Mouse (Mus musculus): ENCODE measurements around the gene Ten1.

The Ten1 gene

DNA sequence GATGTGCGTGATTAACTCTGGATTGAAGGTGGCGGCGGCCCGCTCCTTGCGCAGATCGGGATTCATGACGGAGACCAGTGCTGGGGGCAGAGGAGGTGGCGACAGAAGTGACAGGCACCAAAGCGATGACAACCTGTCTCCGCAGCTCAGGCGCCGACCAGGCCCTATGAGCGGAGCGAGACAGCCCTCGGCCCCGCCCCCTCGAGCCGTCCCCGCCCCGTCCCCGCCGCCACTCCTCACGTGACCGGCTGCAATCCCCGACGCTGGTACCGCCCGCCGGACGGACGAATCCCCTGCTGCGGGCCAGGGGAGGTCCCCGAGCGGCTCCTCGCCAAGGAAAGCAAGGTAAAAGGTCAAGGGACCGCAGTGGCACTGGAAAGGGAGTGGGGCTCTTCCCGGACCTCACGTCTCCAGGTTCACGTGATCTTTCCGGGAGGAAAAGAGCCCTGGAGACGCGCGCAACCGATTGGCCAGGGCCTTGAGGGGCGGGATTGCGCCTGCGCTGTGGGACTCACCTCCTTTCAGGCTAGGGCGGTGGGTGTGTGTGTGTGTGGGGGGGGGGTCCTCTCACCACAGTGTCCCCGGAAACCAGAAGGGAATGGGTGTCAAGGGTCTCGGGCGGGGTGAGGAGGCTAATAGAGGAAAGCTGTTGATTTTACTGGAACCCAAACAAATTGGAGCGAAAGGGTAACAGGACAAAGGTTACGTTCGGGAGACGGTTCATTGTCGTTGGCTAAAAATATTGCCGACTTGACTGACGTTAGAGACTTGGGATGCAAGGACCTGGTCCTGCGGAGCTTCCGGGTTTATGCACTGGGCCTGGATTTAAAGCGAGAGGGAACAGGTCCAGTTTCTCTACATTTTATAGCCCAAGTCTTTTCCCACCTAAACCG is at the start of gene Ten1, which contains the start of gene Acox1:
Gene Ten1 (plus strand): TSS at position 217 of the 893 bp plus-strand sequence.
Gene Acox1 (minus strand): TSS at position 407 of the 893 bp plus-strand sequence.
- in situ Hi-C loops (cut with MboI, MseI): no loop called here

DNA sequence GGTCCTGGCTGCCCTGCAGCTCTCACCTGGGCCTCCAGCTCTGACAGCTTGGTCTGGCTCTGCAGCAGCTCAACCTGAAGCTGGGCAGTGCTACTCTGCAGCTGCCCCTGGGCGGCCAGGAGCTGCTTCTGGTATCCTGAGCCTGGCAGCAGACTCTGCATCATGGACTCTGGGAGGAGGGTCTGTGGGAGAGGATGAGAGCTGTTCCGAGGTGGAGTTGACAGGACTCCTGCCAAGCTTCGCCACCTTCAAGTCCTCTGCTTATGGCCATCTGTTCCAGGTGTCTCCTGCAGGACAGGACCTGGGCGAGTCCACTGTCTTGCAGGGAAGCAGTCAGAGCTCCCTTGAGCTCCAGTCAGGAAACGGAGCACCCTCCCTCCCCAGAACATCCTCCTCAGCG is 49.3 kb upstream of the Ten1 start:
- in situ Hi-C loops (cut with MboI, MseI): no loop called here

DNA sequence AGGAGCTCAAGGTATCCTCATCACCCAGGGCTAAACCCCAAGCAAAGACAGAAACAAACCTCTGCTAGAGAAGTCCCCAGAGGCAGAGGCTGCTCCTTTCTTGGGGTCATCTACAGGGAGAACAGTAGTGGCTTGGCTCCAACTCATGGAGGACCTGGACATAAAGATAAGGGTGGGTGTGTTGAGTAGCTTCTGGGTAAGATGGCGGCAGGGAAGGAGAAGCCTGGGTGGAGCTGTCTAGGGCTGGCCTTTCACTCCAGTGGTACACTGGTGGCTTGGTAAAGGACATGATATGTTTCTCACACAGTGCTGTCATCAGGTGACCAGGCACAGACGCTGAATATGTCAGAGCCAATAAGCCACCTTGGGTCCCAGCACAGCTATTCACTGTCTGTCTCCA is 47.7 kb upstream of the Ten1 start:
- in situ Hi-C loops (cut with MboI, MseI): no loop called here

DNA sequence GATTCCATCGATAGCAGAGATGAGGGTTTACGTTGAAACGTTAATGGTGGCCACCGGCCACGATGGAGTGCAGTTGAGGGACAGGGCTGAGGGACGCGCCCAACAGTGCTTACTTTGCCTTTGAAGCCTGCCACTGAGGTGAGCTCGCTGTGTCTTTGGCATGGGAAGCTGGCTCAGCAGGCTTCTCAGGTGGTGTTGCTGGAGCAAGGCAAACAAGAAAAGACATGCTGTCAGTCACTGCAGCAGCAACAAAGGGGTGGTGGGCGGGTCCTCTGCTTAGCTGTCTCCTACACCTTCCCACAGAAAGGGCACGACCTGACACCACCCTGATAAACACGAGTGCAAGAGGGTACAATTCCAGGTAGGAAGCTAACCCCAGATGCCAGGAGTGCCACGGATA is 37.3 kb upstream of the Ten1 start:
- in situ Hi-C loops (cut with MboI, MseI): no loop called here

DNA sequence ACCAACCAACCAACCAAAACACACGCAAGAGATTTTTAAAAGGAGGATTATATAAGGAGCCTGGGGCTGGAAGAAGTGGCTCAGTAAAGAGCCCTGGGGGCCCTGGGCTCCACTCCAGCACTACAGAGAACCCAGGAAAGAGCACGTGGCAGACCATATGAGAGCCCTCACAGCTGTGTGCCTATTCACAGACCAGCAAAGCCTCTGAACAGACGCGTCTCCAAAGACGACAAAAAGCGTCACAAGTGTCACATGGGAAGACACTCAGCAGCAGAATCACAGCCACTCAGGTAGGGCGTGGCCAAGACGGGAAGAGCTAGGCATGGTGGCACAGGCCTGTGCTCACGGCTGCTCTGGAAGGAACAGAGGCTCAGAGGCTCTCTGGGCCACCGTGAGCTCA is 36.5 kb upstream of the Ten1 start:
- in situ Hi-C loops (cut with MboI, MseI): no loop called here

DNA sequence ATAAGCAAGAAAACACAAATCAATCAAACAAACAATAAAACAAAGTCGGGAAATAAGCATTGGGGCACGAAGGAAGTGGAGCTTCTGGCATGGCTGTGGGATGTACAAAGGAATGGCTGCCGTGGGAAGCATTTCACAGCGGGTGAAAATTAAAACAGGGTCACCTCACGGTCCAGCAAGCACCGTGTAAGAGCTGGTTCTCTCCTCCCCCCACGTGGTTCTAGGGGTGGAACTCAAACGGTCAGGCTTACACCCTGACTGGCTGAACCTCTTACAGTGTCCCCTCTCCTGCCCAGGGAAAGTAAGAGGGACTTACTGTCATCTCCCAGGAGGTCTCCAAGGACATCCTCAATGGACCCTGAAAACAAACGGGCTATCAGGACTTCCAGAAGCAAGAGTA is 35.7 kb upstream of the Ten1 start:
- in situ Hi-C loops (cut with MboI, MseI): no loop called here

DNA sequence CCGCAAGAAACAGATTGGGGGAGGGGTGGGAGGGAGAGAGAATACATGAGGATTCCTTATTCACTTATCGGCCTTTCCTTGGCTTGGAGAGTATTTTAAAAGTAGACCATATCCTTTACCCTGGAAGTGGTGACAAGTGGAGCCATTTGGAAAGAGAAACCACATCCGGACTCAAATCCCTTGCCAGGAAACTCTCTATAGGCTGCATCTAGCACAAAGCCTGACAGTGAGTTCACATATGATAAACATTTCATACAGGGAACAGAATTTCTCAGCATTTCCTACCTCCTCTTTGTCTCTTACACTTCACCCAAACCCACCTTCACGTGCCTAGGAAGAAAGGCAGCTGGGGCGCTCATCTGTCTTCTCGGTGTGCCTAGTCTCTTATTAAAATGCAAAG is 31.4 kb upstream of the Ten1 start:
- in situ Hi-C loops (cut with MboI, MseI): no loop called here

DNA sequence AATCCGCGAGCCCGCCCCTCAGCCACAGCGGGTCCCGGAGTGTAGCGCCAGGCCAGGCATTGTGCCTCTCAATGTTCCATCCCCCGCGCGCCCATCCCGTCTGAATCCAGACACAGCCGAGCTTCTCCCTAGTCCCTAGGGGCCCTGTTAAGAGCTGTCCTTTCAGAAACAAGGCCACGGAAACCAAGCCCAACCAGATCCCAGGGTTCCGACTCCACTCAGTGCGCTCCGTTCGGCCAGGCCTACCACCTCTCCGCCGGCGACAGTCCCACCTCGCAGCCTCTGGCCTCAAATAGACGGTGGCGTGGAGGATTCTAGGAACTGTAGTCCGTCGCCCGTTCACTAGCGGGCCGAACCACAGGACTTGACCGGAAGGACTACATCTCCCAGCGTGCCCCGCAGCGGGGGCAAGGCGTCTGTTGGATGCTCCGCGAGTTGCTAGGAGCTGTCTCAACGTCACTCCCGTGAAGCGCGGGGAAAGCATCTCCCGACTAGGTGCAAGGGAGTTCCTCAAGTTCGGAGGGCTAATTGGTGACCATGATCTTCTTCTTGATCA is 30.7 kb upstream of the Ten1 start, which contains the start of gene Fbf1:
Gene Fbf1 (minus strand): TSS at position 283 of the 556 bp plus-strand sequence.
- in situ Hi-C loops (cut with MboI, MseI): no loop called here

DNA sequence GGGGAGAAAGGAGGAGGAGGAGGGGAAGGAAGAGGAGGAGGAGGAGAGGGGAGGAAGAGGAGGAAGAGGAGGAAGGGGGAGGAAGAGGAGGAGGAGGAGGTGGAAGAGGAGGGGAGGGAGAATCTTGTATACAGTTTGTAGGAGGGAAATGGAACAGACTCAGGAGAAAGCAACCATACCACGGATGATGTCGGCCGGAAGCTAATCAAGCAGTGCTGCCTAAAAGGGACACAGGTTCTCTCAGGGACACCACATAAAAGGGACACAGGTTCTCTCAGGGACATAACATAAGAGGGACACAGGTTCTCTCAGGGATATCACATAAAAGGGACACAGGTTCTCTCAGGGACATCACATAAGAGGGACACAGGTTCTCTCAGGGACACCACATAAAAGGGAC is 29.4 kb upstream of the Ten1 start:
- in situ Hi-C loops (cut with MboI, MseI): no loop called here

DNA sequence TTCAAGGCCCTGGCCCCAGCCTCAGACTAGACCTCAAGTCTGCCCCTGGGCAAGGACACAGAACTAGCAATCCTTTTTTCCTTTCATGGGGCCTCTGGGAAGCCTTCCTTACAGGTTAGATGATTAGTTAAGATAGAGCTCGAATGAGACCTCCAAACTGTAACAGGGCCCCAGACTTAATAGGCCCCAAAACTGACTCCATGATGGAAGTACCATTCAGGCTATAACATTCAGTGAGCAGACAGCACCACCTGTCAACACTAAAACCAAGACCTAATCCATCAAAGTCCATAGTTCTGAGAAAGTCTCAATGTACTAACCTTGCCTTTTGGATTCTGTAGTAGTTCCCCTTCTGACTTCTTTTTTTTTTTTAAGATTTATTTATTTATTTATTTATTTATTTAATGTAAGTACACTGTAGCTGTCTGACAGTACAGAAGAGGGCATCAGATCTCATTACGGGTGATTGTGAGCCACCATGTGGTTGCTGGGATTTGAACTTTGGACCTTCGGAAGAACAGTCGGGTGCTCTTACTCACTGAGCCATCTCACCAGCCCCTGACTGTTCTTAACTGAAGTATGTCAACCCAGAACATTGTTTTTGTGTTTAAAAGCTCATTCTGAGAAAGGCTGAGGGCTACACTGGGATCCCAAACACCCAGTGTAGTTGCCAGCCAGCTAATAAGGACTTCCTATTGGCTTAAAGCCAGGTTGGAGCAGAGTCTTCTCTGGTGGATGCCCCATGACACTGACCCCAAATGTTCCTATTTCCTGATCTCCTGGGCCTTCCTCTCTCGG is 28.5 kb upstream of the Ten1 start:
- in situ Hi-C loops (cut with MboI, MseI): no loop called here

DNA sequence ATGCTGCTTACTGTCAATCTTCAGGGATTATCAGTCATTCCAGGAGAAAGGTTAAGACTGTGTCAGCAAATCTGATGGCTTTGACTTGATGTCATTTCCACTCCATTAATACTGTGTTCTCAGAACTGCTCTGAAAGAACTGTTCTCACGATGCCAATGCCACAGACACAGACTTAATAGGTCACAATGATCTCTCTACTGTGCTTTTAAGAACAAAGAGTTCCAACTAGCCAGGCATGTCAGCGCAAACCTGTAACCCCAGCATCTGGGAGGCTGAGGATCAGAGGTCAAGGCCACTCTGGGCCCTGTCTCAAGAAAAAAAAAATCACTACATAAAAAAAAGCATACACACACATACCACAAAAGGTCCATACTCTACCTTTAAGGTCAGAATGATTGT is 26.7 kb upstream of the Ten1 start:
- in situ Hi-C loops (cut with MboI, MseI): no loop called here

DNA sequence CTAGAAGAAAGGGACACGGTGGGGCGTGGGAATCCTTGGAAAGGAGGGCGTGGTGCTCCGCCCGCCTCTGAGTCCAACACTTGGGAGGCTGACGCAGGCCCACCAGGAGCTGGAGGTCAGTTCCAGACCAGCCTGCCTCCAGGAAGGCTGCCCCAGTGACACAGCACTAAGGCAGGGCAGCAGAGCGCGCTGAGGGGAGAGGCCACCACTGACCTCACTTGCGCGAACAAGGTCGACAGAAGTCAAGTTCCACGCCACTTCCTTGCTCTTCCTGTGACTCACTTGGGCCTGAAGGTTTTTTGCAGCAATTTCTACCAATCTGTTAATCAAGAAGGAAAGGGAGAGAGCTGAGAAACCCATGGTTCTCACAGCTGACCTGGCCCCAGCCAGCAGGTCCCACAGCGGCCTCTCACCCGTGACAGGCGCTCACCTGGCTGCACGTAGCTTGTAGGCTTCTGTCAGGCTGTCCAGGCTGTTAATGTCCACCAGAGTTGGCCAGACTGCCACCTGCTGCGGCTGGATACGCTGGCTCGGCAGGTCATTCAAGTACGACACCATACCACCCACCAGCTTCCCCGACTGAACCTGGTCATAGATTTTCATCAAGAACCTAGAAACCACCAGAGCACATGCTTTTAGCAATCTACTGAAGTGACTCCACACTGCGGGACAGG is 23.7 kb upstream of the Ten1 start:
- in situ Hi-C loops (cut with MboI, MseI): loop anchor here (5.0 kb wide), 1 partner anchor 953 kb away; no protein-coding TSS in a partner anchor

DNA sequence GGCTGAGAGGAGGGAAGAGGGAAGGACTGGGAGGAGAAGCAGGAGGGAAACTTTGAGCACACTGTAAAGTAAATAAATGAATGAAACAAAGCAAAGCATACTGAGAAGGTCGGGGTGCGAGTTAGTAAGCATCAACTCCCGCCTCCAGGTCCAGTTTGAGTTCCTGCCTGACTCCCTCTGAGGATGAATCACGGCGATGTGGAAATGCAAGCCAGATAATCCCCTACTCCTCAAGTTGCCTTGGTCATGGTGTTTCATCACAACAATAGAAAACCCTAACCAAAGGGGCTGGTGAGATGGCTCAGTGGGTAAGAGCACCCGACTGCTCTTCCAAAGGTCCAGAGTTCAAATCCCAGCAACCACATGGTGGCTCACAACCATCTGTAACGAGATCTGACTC is 22.6 kb upstream of the Ten1 start:
- in situ Hi-C loops (cut with MboI, MseI): loop anchor here (5.0 kb wide), 1 partner anchor 954 kb away; no protein-coding TSS in a partner anchor

DNA sequence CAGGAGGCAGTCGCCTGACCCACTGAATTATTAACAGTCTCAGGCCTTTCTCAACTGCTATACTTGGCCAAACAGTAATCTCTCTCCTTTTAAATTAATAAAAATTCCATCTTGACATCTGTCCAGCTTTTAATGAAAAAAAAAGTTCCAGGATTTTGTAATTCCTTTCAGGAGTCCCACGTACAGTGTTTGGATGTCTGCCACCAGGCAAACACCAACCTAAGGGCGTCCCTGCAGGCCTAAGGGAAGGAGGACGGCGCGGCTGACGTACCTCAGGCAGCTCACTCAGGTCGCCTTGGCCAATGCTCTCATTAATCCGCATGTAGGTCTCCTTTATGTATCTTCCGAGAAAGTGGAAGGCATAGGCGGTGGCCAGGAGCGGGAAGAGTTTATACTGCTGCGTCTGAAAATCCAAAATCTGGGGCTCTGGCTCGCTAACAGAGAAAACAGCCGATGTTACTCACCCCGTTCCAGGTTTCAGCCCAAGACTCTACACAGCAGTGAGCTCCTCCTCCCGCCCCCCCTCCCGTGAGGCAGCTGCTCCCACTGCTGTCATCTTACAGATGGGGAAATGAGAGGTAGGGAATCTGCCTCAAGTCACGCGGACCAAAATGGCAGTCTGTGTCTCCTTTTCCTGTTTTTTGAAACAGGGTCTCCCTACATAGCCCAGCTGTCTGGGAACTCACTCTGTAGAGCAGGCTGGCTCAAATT is 20.1 kb upstream of the Ten1 start:
- in situ Hi-C loops (cut with MboI, MseI): loop anchor here (5.0 kb wide), 1 partner anchor 956 kb away; no protein-coding TSS in a partner anchor

DNA sequence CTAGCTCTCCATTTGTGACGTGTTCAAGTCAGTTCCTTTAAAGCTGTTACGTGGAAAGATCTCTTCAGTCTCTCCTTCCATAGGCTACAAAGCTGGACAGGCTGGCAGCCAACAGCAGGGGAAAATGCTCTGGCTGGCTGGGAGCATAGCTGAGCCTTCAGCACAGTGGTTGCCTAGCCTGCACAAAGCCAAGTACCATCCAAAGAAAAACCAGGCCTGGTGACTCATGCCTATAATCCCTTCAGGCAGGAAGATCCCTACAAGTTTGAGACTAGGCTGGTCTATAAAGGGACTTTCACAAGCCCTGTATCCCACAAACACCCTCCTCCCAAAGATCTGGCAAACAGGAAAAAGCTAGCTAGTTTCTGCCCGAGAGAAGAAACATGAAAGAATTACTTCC is 12.8 kb upstream of the Ten1 start:
- in situ Hi-C loops (cut with MboI, MseI): no loop called here

DNA sequence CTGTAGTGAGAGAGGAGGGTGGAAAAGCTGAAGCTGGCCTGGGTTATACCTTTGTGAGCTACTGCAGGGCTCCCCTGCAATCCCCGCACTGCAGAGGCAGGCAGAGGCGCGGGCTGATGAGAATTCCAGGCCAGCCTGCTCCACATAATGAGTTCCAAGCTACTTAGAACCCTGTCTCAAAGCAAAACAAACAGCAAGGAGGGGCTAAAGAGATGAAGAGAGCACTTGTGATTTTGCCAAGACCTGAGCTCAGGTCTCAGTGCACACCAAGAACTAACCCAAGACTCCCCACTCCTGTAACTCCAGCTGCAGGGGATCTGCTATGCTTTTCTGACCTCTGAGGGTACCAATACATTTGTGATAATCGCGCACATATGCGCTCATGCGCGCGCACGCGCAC is 12.3 kb upstream of the Ten1 start:
- in situ Hi-C loops (cut with MboI, MseI): no loop called here

DNA sequence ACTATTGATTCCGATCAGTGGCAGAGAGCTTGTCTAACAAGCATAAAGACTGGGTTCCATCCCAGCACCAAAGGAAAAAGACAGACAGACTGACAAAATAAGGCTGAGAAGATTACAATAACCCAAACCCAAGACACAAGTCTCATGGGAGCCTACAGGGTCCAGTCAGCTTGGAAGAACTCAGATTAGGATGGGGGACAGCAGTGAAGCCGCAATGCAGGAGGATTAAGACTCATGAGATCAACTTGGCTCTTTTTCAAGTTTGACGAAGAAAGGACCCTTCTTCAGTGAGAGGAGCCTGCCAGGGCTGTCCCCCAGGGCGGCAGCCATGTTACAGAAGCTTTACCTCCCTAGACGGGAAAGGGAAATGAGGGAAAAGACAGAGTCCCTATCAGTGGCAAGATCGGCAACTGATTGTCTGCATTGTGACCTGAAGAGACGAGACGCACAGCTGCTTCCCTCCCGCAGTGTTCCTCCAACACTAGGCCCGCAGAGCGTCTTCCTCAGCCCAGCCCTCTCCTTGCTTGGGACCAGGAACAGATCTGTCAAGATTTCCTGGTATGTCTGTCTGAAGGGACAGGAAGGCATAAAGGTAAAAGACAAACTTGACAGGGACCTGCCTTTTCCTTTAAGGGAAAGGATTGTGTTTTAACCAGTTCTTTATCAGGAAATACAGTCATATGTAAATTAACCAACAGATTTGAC is 11.3 kb upstream of the Ten1 start:
- in situ Hi-C loops (cut with MboI, MseI): no loop called here

DNA sequence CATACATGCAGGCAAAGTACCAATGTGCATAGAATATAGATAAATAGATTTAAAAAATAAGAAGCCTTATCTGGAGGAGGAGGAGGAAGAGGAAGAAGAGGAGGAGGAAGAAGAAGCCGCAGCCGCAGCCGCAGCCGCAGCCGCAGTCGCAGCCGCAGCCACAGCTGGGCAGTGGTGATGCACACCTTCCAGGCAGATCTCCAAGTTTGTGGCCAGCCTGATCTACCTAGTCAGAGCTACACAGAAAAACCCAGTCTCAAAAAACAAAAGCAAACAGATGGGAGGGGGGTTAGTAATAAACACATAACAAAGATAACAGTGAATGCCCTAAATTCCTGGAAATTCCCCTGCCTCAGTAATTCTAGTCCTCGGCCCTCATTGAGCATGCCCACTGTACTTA is 4.0 kb upstream of the Ten1 start:
- in situ Hi-C loops (cut with MboI, MseI): no loop called here

DNA sequence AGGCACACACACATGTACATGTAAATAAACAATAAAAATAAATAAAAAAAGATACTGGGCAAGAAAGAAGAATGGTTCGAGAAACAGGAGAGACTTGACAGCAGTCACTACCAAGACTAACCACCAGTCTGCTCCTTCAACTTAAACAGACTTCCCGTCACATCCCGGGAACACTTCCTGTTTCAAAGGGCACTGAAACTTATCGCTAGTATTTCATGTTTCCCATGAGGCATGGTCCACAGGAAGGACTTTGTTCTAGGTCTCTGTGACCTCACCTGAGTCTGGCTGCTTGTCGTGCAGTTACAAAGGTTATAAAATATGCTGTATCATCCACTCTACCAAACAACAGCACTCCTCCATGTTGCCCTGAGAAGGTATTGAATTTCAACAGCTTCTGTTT is 3.4 kb upstream of the Ten1 start:
- in situ Hi-C loops (cut with MboI, MseI): no loop called here

DNA sequence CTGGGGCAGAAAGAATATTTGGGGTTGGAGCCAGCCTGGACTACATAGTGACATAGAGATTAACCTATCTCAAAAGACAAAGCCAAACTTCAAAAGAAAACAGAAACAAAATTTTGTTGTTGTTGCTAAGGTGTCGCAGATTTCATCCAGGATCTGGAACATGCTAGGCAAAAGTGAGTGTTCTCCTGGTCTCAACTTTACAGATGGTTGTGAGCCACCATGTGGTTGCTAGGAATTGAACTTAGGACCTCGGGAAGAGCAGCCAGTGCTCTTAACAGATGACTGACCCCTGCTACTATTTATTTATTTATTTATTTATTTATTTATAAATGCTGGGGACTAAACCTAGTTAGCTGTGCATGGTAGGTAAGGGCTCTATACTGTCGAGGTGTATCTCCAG is 2.3 kb upstream of the Ten1 start:
- in situ Hi-C loops (cut with MboI, MseI): no loop called here
